Mouse (Mus musculus) retina, postnatal 7 days (tissue): ENCODE data around the gene Plcb2.

ENCODE experiments used
- DNase-seq: peaks from one replicate; pipeline ENCODE4 v3.0.0-alpha.2; 2012; ENCODE audit warnings: low read depth, low spot score

Gene Plcb2

GRCm38 (mm10) chr2:118659077-118659476 is 69.2 kb downstream of the Plcb2 start:
- no peak for DNase-seq

- DNase-seq: no peak
Measured at GRCm38 (mm10) chr2:118658457-118658856, 69.8 kb downstream of the Plcb2 start.
